Mouse (Mus musculus): ENCODE results near the gene Gm13276. TPM values are rescaled to one million over a fixed set of nuclear protein-coding genes. Genes with fewer than 3 reads are reported as not detected.
"Not testable (repeated sequence)": the region's sequence is repeated elsewhere in the genome, so short reads cannot be mapped to it uniquely, and the experiment has no call there.

Gm13276 gene
- polyA plus RNA-seq, 1 experiment from 2014 or later, result not detected

DNA sequence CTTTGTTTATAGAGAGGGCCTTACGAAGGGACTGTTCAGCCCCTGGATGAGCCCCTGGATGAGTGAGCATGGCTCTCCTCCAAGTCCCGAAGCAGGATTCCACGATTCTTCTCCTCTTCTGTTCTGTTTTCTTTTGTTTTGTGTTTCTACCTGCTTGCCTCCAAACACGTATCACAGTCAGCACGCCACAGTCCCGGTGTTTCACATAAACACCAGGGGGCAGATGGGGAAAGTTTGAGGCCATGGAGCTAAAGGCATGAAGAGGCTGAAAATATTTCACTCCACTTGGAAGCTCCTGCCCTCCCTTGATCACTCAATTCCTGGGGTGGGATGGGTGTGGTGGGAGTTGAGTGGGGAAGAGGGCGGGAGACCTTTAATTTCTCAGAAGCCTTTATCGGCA, 23.7 kb upstream of the Gm13276 start:
- not testable (repeated sequence) for H3K27ac ChIP-seq; H3K4me1 ChIP-seq (replicated peaks); H3K36me3 ChIP-seq; H3K4me3 ChIP-seq; DNase-seq (ENCODE audit: low spot score); H3K27me3 ChIP-seq (ENCODE audit: insufficient read depth, poor library complexity, severe bottlenecking); H3K9me3 ChIP-seq
- 78% methylated on average over 6 of the region's 8 CpGs for WGBS

DNA sequence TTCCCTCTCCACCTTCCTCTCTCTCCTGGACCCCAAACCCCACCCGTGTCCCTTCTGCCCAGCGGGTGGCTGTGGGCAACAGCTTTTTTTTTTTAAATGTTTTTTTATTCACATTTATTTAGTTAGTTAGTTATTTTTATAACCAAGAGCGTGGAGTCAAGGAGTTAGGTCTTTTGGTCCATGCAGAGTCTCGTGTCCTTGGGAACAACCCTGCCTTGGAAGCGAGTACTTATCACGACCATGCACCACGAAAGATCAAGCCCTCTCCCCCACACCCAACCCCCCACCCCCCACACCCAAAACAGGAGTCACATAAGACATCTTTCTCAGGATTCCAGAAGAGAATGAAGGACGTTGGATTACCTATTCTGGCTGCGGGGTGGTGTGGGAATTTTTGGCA, 23.2 kb upstream of the Gm13276 start:
- WGBS, result 54% methylated on average over 9 of the region's 9 CpGs
- DNase-seq (ENCODE audit: low spot score); H3K4me1 ChIP-seq (replicated peaks): not testable (repeated sequence)

DNA sequence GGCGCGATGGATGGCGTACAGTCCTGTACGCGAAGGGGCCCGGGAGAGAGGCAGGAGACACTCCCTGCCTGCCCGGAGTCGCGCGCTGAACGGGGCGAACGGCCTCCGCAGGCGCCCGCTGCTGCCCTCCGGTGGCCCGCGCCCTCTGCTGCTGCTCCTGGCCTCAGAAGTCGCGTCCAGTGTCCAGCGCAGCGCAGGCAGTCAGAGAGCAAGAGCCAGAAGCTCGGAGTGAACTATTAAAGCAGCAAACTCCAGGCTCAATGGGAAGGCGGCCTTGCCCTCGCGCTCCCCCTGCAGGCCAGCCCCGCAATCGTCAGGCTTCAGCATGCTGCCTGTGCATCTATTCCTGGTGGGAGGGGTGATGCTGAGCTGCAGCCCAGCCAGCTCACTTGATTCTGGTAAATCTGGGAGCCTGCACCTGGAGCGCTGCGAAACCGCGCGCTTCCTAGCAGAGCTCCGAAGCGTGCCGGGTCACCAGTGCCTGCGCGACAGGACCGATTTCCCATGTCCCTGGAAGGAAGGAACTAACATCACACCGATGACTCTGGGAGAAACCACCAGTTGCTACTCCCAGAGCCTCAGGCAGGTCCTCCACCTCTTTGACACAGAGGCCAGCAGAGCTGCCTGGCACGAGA, 22.0 kb upstream of the Gm13276 start:
- H3K4me1 ChIP-seq (replicated peaks); H3K9me3 ChIP-seq; H3K27ac ChIP-seq; H3K27me3 ChIP-seq (ENCODE audit: insufficient read depth, poor library complexity, severe bottlenecking); H3K36me3 ChIP-seq: not testable (repeated sequence)
- H3K4me3 ChIP-seq, result peak overlapping the region; percentile 40
- DNase-seq (ENCODE audit: low spot score), result peak; percentile 79
- 2% methylated on average over 42 of the region's 42 CpGs for WGBS

More for the DNA sequence above, 23.2 kb upstream of the Gm13276 start:
- not testable (repeated sequence) for H3K27me3 ChIP-seq (ENCODE audit: insufficient read depth, poor library complexity, severe bottlenecking); H3K4me3 ChIP-seq; H3K27ac ChIP-seq; H3K9me3 ChIP-seq; H3K36me3 ChIP-seq

DNA sequence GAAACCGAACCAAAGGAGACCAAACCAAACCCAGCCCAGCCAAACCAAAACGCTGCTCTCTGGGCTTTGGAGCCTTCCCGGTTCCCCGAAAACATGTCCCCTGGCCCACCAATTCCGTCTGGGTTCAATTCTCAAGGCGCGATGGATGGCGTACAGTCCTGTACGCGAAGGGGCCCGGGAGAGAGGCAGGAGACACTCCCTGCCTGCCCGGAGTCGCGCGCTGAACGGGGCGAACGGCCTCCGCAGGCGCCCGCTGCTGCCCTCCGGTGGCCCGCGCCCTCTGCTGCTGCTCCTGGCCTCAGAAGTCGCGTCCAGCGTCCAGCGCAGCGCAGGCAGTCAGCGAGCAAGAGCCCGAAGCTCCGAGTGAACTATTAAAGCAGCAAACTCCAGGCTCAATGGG, 12.0 kb upstream of the Gm13276 start, which contains the start of gene Gm13290:
TSS of gene Gm13290 (plus strand) at position 301 of the 400 bp plus-strand sequence.
- not testable (repeated sequence) for H3K36me3 ChIP-seq; H3K4me1 ChIP-seq (replicated peaks); H3K27ac ChIP-seq; H3K27me3 ChIP-seq (ENCODE audit: insufficient read depth, poor library complexity, severe bottlenecking); DNase-seq (ENCODE audit: low spot score); H3K9me3 ChIP-seq; H3K4me3 ChIP-seq
- WGBS, result no CpG with 5 or more reads among the region's 32 CpGs

DNA sequence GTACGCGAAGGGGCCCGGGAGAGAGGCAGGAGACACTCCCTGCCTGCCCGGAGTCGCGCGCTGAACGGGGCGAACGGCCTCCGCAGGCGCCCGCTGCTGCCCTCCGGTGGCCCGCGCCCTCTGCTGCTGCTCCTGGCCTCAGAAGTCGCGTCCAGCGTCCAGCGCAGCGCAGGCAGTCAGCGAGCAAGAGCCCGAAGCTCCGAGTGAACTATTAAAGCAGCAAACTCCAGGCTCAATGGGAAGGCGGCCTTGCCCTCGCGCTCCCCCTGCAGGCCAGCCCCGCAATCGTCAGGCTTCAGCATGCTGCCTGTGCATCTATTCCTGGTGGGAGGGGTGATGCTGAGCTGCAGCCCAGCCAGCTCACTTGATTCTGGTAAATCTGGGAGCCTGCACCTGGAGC, 8.9 kb upstream of the Gm13276 start, which contains the start of gene Gm13289:
TSS of gene Gm13289 (plus strand) at position 301 of the 400 bp plus-strand sequence.
- WGBS, result no CpG with 5 or more reads among the region's 29 CpGs
- H3K36me3 ChIP-seq; H3K9me3 ChIP-seq; H3K27ac ChIP-seq; H3K4me3 ChIP-seq; DNase-seq (ENCODE audit: low spot score); H3K27me3 ChIP-seq (ENCODE audit: insufficient read depth, poor library complexity, severe bottlenecking); H3K4me1 ChIP-seq (replicated peaks): not testable (repeated sequence)

DNA sequence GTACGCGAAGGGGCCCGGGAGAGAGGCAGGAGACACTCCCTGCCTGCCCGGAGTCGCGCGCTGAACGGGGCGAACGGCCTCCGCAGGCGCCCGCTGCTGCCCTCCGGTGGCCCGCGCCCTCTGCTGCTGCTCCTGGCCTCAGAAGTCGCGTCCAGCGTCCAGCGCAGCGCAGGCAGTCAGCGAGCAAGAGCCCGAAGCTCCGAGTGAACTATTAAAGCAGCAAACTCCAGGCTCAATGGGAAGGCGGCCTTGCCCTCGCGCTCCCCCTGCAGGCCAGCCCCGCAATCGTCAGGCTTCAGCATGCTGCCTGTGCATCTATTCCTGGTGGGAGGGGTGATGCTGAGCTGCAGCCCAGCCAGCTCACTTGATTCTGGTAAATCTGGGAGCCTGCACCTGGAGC, 6.0 kb upstream of the Gm13276 start, which contains the start of gene Gm13272:
TSS of gene Gm13272 (plus strand) at position 301 of the 400 bp plus-strand sequence.
- H3K27ac ChIP-seq; H3K36me3 ChIP-seq; DNase-seq (ENCODE audit: low spot score); H3K4me3 ChIP-seq; H3K9me3 ChIP-seq; H3K4me1 ChIP-seq (replicated peaks); H3K27me3 ChIP-seq (ENCODE audit: insufficient read depth, poor library complexity, severe bottlenecking): not testable (repeated sequence)
- WGBS, result no CpG with 5 or more reads among the region's 29 CpGs

DNA sequence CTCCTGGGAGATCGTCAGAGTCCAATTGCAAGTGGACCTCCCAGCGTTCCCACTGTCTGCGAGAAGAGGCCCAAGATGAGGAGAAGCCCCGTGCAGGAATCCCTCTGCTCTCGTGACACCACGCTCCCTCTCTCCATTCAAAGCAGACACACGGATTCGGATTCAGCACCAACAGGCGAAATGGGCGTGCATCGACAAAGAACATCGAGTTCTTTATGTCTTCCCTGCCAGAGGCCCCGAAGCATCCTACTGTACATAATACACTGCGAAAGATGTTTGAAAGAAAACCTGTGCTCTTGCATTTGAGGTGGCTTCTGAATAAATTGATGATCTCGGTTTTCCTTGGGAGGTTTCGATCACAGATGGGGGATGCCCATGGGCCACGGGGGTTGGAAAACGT, 5.2 kb upstream of the Gm13276 start:
- H3K4me1 ChIP-seq (replicated peaks); DNase-seq (ENCODE audit: low spot score); H3K27me3 ChIP-seq (ENCODE audit: insufficient read depth, poor library complexity, severe bottlenecking); H3K36me3 ChIP-seq; H3K9me3 ChIP-seq; H3K4me3 ChIP-seq; H3K27ac ChIP-seq: not testable (repeated sequence)
- WGBS, result 42% methylated on average over 16 of the region's 18 CpGs

DNA sequence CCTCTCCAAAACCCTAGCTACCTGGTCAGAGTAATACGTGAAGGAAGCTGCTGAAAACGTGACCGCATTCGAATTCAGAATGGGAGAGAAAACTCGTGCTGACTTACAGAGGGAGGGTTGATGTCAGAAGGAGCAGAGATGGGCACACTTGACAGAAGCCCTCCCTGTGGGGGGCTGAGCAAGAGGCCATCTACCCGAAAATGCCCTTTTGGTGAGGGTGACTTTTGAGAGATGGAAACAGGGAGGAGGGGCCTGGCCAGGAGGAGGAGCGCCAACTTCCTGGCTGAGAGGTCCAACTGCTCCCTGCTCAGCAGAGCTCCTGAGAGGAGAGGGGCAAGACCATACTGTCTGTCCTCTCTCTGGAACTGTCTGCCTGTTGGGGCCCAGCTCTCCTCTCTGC, 3.7 kb upstream of the Gm13276 start, which contains the start of gene Ifnz:
TSS of gene Ifnz (plus strand) at position 301 of the 400 bp plus-strand sequence.
- not testable (repeated sequence) for H3K27me3 ChIP-seq (ENCODE audit: insufficient read depth, poor library complexity, severe bottlenecking); H3K9me3 ChIP-seq; H3K27ac ChIP-seq; H3K36me3 ChIP-seq; H3K4me1 ChIP-seq (replicated peaks); DNase-seq (ENCODE audit: low spot score)
- H3K4me3 ChIP-seq, result 0 out of 2 replicates have a peak within 1 kb of the TSS, but pooled peaks have one; percentile 29
- 24% methylated on average over 5 of the region's 7 CpGs for WGBS

DNA sequence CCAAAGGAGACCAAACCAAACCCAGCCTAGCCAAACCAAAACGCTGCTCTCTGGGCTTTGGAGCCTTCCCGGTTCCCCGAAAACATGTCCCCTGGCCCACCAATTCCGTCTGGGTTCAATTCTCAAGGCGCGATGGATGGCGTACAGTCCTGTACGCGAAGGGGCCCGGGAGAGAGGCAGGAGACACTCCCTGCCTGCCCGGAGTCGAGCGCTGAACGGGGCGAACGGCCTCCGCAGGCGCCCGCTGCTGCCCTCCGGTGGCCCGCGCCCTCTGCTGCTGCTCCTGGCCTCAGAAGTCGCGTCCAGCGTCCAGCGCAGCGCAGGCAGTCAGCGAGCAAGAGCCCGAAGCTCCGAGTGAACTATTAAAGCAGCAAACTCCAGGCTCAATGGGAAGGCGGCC, 3.2 kb upstream of the Gm13276 start:
- H3K36me3 ChIP-seq; H3K27ac ChIP-seq; DNase-seq (ENCODE audit: low spot score); H3K27me3 ChIP-seq (ENCODE audit: insufficient read depth, poor library complexity, severe bottlenecking); H3K9me3 ChIP-seq; H3K4me1 ChIP-seq (replicated peaks): not testable (repeated sequence)
- 0 out of 2 replicates have a peak overlapping the region, but pooled peaks have one; percentile 29 for H3K4me3 ChIP-seq
- WGBS, result 0% methylated on average over 18 of the region's 31 CpGs

DNA sequence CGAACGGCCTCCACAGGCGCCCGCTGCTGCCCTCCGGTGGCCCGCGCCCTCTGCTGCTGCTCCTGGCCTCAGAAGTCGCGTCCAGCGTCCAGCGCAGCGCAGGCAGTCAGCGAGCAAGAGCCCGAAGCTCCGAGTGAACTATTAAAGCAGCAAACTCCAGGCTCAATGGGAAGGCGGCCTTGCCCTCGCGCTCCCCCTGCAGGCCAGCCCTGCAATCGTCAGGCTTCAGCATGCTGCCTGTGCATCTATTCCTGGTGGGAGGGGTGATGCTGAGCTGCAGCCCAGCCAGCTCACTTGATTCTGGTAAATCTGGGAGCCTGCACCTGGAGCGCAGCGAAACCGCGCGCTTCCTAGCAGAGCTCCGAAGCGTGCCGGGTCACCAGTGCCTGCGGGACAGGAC, 2.9 kb downstream of the Gm13276 start, which contains the start of gene Gm13277:
TSS of gene Gm13277 (plus strand) at position 231 of the 400 bp plus-strand sequence.
- H3K4me3 ChIP-seq; H3K27ac ChIP-seq; H3K9me3 ChIP-seq; H3K36me3 ChIP-seq; DNase-seq (ENCODE audit: low spot score); H3K27me3 ChIP-seq (ENCODE audit: insufficient read depth, poor library complexity, severe bottlenecking); H3K4me1 ChIP-seq (replicated peaks): not testable (repeated sequence)
- WGBS, result 0% methylated on average over 5 of the region's 28 CpGs

DNA sequence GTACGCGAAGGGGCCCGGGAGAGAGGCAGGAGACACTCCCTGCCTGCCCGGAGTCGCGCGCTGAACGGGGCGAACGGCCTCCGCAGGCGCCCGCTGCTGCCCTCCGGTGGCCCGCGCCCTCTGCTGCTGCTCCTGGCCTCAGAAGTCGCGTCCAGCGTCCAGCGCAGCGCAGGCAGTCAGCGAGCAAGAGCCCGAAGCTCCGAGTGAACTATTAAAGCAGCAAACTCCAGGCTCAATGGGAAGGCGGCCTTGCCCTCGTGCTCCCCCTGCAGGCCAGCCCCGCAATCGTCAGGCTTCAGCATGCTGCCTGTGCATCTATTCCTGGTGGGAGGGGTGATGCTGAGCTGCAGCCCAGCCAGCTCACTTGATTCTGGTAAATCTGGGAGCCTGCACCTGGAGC, 5.7 kb downstream of the Gm13276 start, which contains the start of gene Gm13278:
TSS of gene Gm13278 (plus strand) at position 301 of the 400 bp plus-strand sequence.
- DNase-seq (ENCODE audit: low spot score); H3K36me3 ChIP-seq; H3K27me3 ChIP-seq (ENCODE audit: insufficient read depth, poor library complexity, severe bottlenecking); H3K27ac ChIP-seq; H3K9me3 ChIP-seq; H3K4me1 ChIP-seq (replicated peaks); H3K4me3 ChIP-seq: not testable (repeated sequence)
- no CpG with 5 or more reads among the region's 28 CpGs for WGBS

DNA sequence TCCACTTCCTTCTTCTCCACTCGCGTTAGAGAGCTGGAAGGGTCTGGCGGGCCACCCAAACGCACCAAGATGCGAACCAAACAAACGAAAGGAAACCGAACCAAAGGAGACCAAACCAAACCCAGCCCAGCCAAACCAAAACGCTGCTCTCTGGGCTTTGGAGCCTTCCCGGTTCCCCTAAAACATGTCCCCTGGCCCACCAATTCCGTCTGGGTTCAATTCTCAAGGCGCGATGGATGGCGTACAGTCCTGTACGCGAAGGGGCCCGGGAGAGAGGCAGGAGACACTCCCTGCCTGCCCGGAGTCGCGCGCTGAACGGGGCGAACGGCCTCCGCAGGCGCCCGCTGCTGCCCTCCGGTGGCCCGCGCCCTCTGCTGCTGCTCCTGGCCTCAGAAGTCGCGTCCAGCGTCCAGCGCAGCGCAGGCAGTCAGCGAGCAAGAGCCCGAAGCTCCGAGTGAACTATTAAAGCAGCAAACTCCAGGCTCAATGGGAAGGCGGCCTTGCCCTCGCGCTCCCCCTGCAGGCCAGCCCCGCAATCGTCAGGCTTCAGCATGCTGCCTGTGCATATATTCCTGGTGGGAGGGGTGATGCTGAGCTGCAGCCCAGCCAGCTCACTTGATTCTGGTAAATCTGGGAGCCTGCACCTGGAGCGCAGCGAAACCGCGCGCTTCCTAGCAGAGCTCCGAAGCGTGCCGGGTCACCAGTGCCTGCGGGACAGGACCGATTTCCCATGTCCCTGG, 8.6 kb downstream of the Gm13276 start, which contains the start of gene Gm13275:
TSS of gene Gm13275 (plus strand) at position 552 of the 740 bp plus-strand sequence.
- H3K27me3 ChIP-seq (ENCODE audit: insufficient read depth, poor library complexity, severe bottlenecking); H3K36me3 ChIP-seq; H3K4me3 ChIP-seq; H3K9me3 ChIP-seq; H3K27ac ChIP-seq; DNase-seq (ENCODE audit: low spot score); H3K4me1 ChIP-seq (replicated peaks): not testable (repeated sequence)
- WGBS, result under 1% methylated on average over 19 of the region's 52 CpGs

DNA sequence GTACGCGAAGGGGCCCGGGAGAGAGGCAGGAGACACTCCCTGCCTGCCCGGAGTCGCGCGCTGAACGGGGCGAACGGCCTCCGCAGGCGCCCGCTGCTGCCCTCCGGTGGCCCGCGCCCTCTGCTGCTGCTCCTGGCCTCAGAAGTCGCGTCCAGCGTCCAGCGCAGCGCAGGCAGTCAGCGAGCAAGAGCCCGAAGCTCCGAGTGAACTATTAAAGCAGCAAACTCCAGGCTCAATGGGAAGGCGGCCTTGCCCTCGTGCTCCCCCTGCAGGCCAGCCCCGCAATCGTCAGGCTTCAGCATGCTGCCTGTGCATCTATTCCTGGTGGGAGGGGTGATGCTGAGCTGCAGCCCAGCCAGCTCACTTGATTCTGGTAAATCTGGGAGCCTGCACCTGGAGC, 11.6 kb downstream of the Gm13276 start, which contains the start of gene Gm13279:
TSS of gene Gm13279 (plus strand) at position 301 of the 400 bp plus-strand sequence.
- no CpG with 5 or more reads among the region's 28 CpGs for WGBS

More for the DNA sequence above, 11.6 kb downstream of the Gm13276 start, which contains the start of gene Gm13279:
- H3K27ac ChIP-seq; H3K27me3 ChIP-seq (ENCODE audit: insufficient read depth, poor library complexity, severe bottlenecking); H3K9me3 ChIP-seq; H3K36me3 ChIP-seq; H3K4me3 ChIP-seq; H3K4me1 ChIP-seq (replicated peaks); DNase-seq (ENCODE audit: low spot score): not testable (repeated sequence)
